Mouse (Mus musculus): Measurements from ENCODE around the gene Arhgef12. TPM values are rescaled to one million over a fixed set of nuclear protein-coding genes. Genes with fewer than 3 reads are reported as not detected.

Gene Arhgef12
- polyA plus RNA-seq, 1 experiment from 2014 or later, result 8.2 TPM

DNA sequence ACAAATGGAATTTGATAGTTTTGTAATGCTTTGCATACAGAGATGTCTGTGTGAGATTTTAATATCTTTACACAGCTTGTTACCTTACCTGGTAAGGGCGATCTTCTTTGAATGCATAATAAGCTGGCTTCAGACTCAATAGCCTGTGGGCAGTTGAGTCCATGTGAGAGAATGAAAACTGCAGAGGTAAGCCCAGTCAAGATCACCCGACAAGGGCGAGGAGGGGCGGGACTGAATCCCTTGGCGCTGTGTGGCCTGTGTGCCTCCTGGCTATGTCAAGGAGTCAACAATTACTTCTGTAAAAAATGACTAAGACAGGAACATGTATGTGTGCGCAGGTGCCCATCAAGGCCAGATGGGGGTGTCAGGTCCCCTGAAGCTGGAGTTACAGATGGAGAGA, 144.5 kb downstream of the Arhgef12 start:
- no peak overlapping the region for H3K4me3 ChIP-seq
- no peak for DNase-seq (ENCODE audit: low spot score)
- 0 out of 2 replicates have a peak, but pooled peaks cover 2% of the 10 kb centered on the region for H3K4me1 ChIP-seq (replicated peaks)
- H3K27ac ChIP-seq, result no peak overlapping the region
- H3K36me3 ChIP-seq, result peaks cover 13% of the 10 kb centered on the region
- no peaks in the 10 kb centered on the region for H3K9me3 ChIP-seq
- H3K27me3 ChIP-seq (ENCODE audit: insufficient read depth, poor library complexity, severe bottlenecking), result no peaks in the 10 kb centered on the region
- 92% methylated on average over 6 of the region's 6 CpGs for WGBS

DNA sequence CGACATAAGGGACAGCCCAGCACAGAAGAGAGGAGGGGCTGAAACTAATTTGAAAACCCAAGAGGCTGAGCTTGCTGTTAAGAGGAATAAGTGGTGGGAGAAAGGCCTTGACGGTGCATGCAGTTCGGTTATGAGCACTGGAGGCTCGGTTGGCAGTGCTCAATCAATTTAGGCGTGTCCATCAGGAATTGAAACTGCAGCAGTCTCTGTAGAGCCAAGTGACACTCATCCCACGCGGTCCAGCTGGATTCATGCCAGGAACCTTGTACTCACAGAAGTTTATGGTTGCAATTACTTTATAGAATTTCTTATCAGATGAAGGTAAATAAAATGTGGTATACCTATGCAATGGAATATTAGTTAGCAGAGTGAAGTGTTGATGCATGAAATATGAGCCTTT, 148.6 kb downstream of the Arhgef12 start:
- Histone ChIP-seq H3K4me1 (replicated peaks) (0 out of 2 replicates have a peak, but pooled peaks cover 2% of the 10 kb centered on the region), H3K9me3 (no peaks in the 10 kb centered on the region), H3K4me3 (no peak overlapping the region), H3K27ac (no peak overlapping the region), H3K36me3 (no peaks in the 10 kb centered on the region), H3K27me3 (ENCODE audit: insufficient read depth, poor library complexity, severe bottlenecking) (no peaks in the 10 kb centered on the region)
- WGBS, result 82% methylated on average over 7 of the region's 7 CpGs
- DNase-seq (ENCODE audit: low spot score), result no peak

DNA sequence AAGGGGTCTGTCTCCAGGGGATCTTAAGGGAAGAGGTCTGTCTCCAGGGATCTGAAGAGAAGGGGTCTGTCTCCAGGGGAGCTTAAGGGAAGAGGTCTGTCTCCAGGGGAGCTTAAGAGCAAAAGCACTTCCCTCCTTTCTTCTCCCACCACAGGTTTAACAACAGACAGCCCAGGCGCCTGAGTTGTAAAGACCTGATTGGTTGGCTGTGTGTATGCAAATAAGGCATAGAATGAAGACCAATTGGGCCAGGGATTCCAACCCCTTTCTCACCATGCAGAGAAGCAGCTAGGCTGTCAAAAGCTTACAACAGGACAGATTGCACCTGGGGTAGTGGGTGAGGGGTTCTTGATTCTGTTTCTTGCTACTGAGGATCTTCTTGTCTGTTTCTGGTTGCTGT, 158.7 kb downstream of the Arhgef12 start:
- Histone ChIP-seq H3K27ac (no peak overlapping the region), H3K9me3 (no peaks in the 10 kb centered on the region), H3K4me1 (replicated peaks) (peaks cover 15% of the 10 kb centered on the region), H3K36me3 (no peaks in the 10 kb centered on the region), H3K27me3 (ENCODE audit: insufficient read depth, poor library complexity, severe bottlenecking) (peaks cover 19% of the 10 kb centered on the region), H3K4me3 (no peak overlapping the region)
- no peak for DNase-seq (ENCODE audit: low spot score)
- WGBS, result 85% methylated on average over 1 of the region's 1 CpGs

DNA sequence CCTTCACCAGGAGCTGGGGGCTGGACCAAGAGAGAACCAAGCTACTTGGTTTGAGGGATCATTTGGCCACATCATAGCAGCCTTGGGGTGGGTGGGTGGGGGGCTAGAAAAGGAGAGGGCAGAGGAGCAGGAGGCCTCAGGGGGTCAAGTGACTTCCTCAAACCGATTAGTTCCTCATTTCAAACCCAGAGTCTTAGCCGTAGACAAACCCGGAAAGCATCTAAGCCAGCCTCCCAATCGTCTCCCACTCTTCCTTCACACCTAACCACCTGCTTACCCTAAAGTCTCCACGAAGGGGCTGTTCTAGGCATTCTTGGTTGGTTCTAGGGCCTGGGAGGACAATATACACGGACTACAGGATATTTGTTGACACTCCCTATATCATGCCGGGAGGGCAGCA, 161.9 kb downstream of the Arhgef12 start:
- Histone ChIP-seq H3K27me3 (ENCODE audit: insufficient read depth, poor library complexity, severe bottlenecking) (peaks cover 51% of the 10 kb centered on the region), H3K27ac (peak overlapping the region; percentile 91; the same call in 1 of the 2 replicates), H3K4me3 (no peak overlapping the region), H3K9me3 (no peaks in the 10 kb centered on the region), H3K4me1 (replicated peaks) (peaks cover 27% of the 10 kb centered on the region), H3K36me3 (no peaks in the 10 kb centered on the region)
- no peak for DNase-seq (ENCODE audit: low spot score)
- WGBS, result 81% methylated on average over 7 of the region's 7 CpGs

DNA sequence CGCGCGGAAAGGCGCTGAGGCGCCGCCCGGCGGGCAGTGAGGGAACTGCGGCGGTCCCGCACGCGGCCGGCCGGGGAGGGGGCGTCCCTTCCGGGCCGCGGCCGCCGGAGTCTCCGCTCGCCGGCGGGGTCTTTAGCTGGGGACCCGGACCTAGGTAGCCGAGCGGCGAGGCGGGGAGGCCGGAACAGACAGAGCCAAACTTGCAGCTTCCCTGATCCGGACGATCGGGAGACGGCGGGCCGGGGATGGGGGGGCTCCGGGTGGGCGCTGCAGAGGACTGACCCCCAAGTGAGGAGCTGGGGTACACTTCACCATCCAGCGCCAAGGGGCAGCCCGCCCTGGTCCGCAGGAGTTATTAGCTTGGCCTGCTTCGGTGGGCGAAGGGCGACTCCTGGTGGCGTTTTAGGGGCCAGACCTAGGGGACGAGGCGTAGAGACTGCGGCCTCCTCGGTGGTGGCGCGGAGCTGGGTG, 162.5 kb downstream of the Arhgef12 start:
- 1% methylated on average over 52 of the region's 52 CpGs for WGBS
- peak overlapping the region; percentile 88 for H3K4me3 ChIP-seq
- peaks cover 27% of the 10 kb centered on the region for H3K4me1 ChIP-seq (replicated peaks)
- H3K36me3 ChIP-seq, result no peaks in the 10 kb centered on the region
- H3K27me3 ChIP-seq (ENCODE audit: insufficient read depth, poor library complexity, severe bottlenecking), result peaks cover 57% of the 10 kb centered on the region
- DNase-seq (ENCODE audit: low spot score), result peak; percentile 93
- H3K27ac ChIP-seq, result peak overlapping the region; percentile 91
- H3K9me3 ChIP-seq, result no peaks in the 10 kb centered on the region

DNA sequence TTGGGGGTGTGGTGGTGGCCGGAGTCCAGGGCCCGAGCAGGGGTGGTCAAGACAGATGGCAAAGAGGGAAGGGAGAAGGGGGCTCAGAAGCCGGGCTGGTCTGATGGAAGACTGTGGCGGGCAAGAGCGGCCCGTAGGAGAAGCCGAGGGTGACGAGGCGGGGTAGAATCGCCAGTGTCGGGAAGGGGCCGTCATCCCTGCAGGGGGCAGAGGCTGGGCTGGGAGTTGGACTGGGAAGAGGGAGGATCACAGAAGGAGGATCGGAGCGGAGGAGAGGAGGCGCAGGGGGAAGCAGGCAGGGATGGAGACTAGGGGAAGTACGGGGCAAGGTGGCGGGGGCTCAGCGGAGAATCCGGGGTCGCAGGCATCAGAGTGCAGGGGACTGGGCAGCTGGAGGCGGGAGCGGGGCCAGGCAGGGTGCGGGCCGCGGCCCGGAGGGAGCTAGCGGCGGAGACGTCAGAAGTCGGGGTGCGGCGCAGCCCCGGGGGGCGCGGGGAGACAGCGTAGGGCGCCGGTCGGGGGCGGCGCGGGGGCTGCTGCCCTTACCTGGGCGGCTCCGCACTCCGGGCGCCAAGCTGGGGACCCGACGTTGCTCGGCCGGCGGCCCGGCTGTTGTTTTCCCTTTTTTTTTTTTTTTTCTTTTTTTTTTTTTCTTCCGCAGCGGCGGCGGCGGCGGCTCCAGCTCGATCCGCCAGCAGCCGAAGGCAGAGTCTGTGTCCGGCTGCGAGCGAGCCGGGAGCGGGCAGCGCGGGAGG, 163.1 kb downstream of the Arhgef12 start, which contains the start of gene Grik4:
TSS of gene Grik4 (minus strand) at position 713 of the 755 bp plus-strand sequence.
- Histone ChIP-seq H3K27ac (peak within 1 kb of the TSS; percentile 91), H3K27me3 (ENCODE audit: insufficient read depth, poor library complexity, severe bottlenecking) (peaks cover 62% of the 10 kb centered on the region), H3K36me3 (no peaks in the 10 kb centered on the region), H3K4me1 (replicated peaks) (peaks cover 27% of the 10 kb centered on the region), H3K9me3 (no peaks in the 10 kb centered on the region), H3K4me3 (peak within 1 kb of the TSS; percentile 88)
- peak; percentile 61 for DNase-seq (ENCODE audit: low spot score)
- under 1% methylated on average over 68 of the region's 68 CpGs for WGBS

DNA sequence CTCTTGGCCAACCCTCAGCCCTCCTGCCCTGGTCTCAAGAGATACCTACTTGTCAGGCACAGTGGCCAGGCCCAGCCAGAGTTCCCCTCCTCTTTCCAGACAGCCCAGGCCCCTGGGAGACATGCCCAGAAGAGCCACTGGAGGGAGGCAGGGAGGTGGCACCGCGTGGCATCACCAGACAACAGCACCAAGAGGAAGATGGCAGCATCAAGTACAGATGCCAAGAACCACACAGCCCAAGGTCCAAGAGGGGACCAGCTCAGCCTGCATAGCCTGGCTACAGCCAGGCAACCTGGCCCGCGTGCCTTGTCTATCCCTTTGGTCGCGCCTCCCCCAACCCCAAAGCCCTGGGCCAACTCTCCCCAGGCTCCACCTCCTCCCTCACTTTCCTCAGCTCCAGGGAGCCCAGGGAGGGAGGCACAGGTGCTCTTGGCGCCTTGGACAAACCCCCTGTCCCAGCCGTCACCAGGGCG, 163.9 kb downstream of the Arhgef12 start:
- H3K4me3 ChIP-seq, result peak overlapping the region; percentile 88
- H3K36me3 ChIP-seq, result no peaks in the 10 kb centered on the region
- H3K4me1 ChIP-seq (replicated peaks), result peaks cover 31% of the 10 kb centered on the region
- 4% methylated on average over 9 of the region's 9 CpGs for WGBS
- peak; percentile 26 for DNase-seq (ENCODE audit: low spot score)
- H3K27ac ChIP-seq, result peak overlapping the region; percentile 91
- no peaks in the 10 kb centered on the region for H3K9me3 ChIP-seq
- H3K27me3 ChIP-seq (ENCODE audit: insufficient read depth, poor library complexity, severe bottlenecking), result peaks cover 62% of the 10 kb centered on the region

DNA sequence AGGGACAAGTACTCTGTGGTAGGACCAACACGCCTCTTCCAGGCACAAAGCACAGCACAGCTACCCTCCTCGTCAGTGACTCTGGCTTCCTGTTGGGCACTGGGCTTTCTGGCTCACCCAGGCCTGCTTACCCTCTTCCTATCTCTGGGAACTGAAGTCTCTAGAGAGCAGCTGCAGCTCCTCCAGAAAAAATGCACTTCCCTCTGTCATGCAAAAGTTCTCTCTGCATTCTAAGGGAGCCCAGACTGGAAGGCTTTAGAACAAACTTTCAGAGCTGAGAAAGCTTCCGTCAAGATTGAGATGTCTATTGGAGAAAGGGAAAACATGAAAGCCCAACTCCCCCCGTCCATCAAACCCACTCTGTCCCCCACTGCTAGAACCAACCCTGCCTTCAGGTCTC, 164.9 kb downstream of the Arhgef12 start:
- WGBS, result 46% methylated on average over 4 of the region's 4 CpGs
- DNase-seq (ENCODE audit: low spot score), result no peak
- Histone ChIP-seq H3K9me3 (no peaks in the 10 kb centered on the region), H3K36me3 (no peaks in the 10 kb centered on the region), H3K4me1 (replicated peaks) (peaks cover 37% of the 10 kb centered on the region), H3K4me3 (no peak overlapping the region), H3K27me3 (ENCODE audit: insufficient read depth, poor library complexity, severe bottlenecking) (peaks cover 65% of the 10 kb centered on the region), H3K27ac (no peak overlapping the region)

DNA sequence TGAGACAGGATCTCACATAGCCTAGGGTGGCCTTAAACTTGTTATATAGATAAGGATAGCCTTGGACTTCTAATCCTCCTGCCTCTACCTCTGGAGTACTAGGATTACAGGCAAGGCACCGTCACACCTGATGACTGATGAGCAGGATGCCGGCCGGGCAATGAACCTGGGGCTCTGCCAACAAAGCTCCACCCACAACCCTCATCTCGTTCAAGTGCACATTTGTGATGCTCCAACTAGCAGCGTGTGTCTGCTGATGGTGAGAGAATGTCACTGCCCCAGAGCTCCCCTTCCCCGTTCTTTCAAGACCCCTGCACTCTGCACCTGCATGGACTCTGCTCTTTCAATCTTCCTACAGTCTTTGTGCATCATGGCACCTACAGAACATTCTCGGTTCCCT, 174.9 kb downstream of the Arhgef12 start:
- H3K4me1 ChIP-seq (replicated peaks), result peaks cover 15% of the 10 kb centered on the region
- no peak overlapping the region for H3K27ac ChIP-seq
- H3K36me3 ChIP-seq, result no peaks in the 10 kb centered on the region
- DNase-seq (ENCODE audit: low spot score), result no peak
- WGBS, result 75% methylated on average over 7 of the region's 7 CpGs
- no peak overlapping the region for H3K4me3 ChIP-seq
- peaks cover 36% of the 10 kb centered on the region for H3K27me3 ChIP-seq (ENCODE audit: insufficient read depth, poor library complexity, severe bottlenecking)
- H3K9me3 ChIP-seq, result no peaks in the 10 kb centered on the region

DNA sequence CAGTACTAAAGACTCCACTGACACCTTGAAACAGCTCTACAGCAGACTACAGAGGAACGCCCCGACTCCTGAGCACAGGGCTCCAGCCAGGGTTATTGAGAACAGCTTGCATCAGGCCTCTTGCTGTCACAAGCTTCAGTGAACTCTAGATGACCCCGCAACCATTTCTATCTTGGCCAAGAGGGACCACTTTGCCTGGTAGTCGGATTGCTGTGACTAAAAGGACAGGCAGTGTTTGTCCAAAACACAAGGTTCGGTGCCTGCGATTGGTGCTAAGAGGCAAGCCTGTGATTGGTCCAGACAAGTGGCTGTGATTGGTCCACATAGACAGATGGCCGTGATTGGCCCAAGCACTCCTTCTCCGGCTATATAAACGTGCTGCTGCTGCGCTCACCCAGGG, 179.5 kb downstream of the Arhgef12 start:
- WGBS, result 81% methylated on average over 10 of the region's 10 CpGs
- Histone ChIP-seq H3K4me3 (no peak overlapping the region), H3K9me3 (no peaks in the 10 kb centered on the region), H3K27me3 (ENCODE audit: insufficient read depth, poor library complexity, severe bottlenecking) (peaks cover 16% of the 10 kb centered on the region; the same call in 1 of the 2 replicates), H3K27ac (no peak overlapping the region), H3K36me3 (no peaks in the 10 kb centered on the region), H3K4me1 (replicated peaks) (peaks cover 26% of the 10 kb centered on the region)
- no peak for DNase-seq (ENCODE audit: low spot score)

DNA sequence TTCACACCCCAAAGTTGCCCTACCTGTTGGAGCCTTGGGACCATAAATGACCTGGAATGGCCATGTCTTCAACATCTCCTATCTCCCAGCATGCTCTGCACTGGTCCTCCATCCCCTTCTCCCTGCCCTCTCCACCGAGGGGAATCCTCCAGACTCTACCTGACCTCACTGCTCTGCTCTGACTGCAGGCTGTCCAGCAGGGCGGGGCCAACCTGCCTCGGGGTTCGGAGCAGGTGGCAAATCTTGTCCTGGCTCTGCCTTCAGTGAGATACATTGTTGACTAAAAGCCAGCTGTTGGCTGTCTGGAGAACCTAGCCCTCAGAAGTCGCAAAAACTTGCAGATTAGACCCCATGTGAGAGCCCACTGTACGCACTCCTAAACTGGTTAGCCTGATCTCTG, 180.5 kb downstream of the Arhgef12 start:
- H3K27me3 ChIP-seq (ENCODE audit: insufficient read depth, poor library complexity, severe bottlenecking), result peaks cover 12% of the 10 kb centered on the region; the same call in 1 of the 2 replicates
- no peaks in the 10 kb centered on the region for H3K36me3 ChIP-seq
- H3K9me3 ChIP-seq, result no peaks in the 10 kb centered on the region
- peaks cover 31% of the 10 kb centered on the region for H3K4me1 ChIP-seq (replicated peaks)
- H3K4me3 ChIP-seq, result no peak overlapping the region
- WGBS, result 82% methylated on average over 6 of the region's 6 CpGs
- H3K27ac ChIP-seq, result no peak overlapping the region
- DNase-seq (ENCODE audit: low spot score), result no peak

DNA sequence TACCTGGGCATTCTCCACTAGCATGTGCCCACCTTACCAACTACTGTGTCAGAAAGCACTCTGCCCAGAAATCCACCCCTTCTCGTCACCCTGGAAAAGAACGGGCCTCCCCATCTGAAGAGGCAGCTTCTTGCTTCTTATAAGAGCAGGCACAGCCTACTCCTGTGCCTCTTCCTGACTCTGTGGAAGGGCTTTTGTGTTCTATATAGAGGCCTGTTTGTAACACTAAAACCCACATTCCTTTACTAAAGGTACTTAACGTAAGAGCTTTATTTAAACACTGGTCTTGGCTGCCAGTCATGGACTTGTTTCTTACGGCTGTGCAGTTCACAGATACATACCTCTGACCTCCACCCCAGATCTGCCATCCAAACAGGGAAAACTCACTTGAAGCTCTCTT, 185.2 kb downstream of the Arhgef12 start:
- Histone ChIP-seq H3K27ac (no peak overlapping the region), H3K4me1 (replicated peaks) (peaks cover 26% of the 10 kb centered on the region), H3K36me3 (no peaks in the 10 kb centered on the region), H3K4me3 (no peak overlapping the region), H3K27me3 (ENCODE audit: insufficient read depth, poor library complexity, severe bottlenecking) (peaks cover 16% of the 10 kb centered on the region), H3K9me3 (no peaks in the 10 kb centered on the region)
- WGBS, result 85% methylated on average over 4 of the region's 4 CpGs
- DNase-seq (ENCODE audit: low spot score), result no peak

DNA sequence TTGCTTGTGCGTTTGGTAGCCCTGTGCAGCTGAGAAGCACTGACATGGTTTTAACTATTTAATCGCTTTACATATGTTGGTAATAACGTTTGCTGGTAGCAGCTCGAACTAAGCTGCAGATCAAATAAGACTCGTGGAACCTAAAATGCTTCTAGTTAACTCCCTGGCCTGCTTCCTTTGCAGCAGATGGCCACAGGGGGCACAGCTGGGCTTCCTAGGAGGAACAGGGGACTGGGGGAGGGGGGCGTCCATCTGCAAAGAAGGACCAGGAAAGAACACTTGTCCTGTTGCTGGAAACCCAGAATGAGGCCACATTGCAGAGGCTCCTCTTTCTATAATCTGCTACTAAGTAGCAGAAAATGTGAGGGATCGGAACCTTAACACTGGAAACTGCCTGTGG, 186.8 kb downstream of the Arhgef12 start:
- no peaks in the 10 kb centered on the region for H3K36me3 ChIP-seq
- no peak overlapping the region for H3K4me3 ChIP-seq
- peaks cover 26% of the 10 kb centered on the region for H3K4me1 ChIP-seq (replicated peaks)
- H3K27me3 ChIP-seq (ENCODE audit: insufficient read depth, poor library complexity, severe bottlenecking), result peaks cover 22% of the 10 kb centered on the region
- 52% methylated on average over 7 of the region's 7 CpGs for WGBS
- no peaks in the 10 kb centered on the region for H3K9me3 ChIP-seq
- H3K27ac ChIP-seq, result no peak overlapping the region
- no peak for DNase-seq (ENCODE audit: low spot score)
